Mouse (Mus musculus) embryonic facial prominence, embryonic 14.5 days (tissue): Measurements from ENCODE around the gene Krtap9-1. TPM values are rescaled to one million over a fixed set of nuclear protein-coding genes. Genes with fewer than 3 reads are reported as not detected.
"Not testable (repeated sequence)": the region's sequence is repeated elsewhere in the genome, so short reads cannot be mapped to it uniquely, and the experiment has no call there.

Source experiments
- ATAC-seq: fragments of 200-750 bp; cut with Nextera tagmentation; 2 replicates; pipeline ENCODE4 v1.8.0; 2017; ENCODE audit warnings: low read depth, moderate number of reproducible peaks, moderate TSS enrichment
- DNase-seq: peaks from one replicate; pipeline ENCODE4 v3.0.0-alpha.2; 2015; ENCODE audit warnings: low spot score
- H3K27ac ChIP-seq: fragments of 300-500 bp; sonication (generic); replicated peaks from 2 replicates; pipeline ENCODE4 v1.5.1; 2014; ENCODE audit warnings: low read depth, mild to moderate bottlenecking, low read length, moderate library complexity
- H3K27me3 ChIP-seq: fragments of 300-500 bp; sonication (generic); replicated peaks from 2 replicates; pipeline ENCODE4 v1.6.1; 2014; ENCODE audit warnings: low read length; ENCODE audit not compliant: control insufficient read depth, insufficient read depth
- H3K36me3 ChIP-seq: fragments of 300-500 bp; sonication (generic); 2 replicates; pipeline ENCODE4 v1.6.1; 2014; ENCODE audit warnings: low read length, mixed read lengths; ENCODE audit not compliant: control insufficient read depth, insufficient read depth
- H3K4me1 ChIP-seq: fragments of 300-500 bp; sonication (generic); 2 replicates; pipeline ENCODE4 v1.6.1; 2014; ENCODE audit warnings: antibody characterized with exemption, low read length; ENCODE audit not compliant: control insufficient read depth, insufficient read depth
- H3K4me2 ChIP-seq: fragments of 300-500 bp; sonication (generic); 2 replicates; pipeline ENCODE4 v1.6.1; 2014; ENCODE audit warnings: low read depth, mild to moderate bottlenecking, low read length, moderate library complexity, mixed read lengths
- H3K4me3 ChIP-seq: fragments of 300-500 bp; sonication (generic); 2 replicates; pipeline ENCODE4 v1.5.1; 2014; ENCODE audit warnings: low read depth, mild to moderate bottlenecking, low read length
- H3K9ac ChIP-seq: fragments of 300-500 bp; sonication (generic); 2 replicates; pipeline ENCODE4 v1.6.1; 2014; ENCODE audit warnings: low read depth, mild to moderate bottlenecking, low read length, moderate library complexity, mixed read lengths
- H3K9me3 ChIP-seq: fragments of 300-500 bp; sonication (generic); 2 replicates; pipeline ENCODE4 v1.6.1; 2016; ENCODE audit warnings: low read length; ENCODE audit not compliant: control insufficient read depth
- WGBS: fragments of 180-500 bp; shearing (Covaris S2); extraction: QIAGEN DNeasy Blood & Tissue Kit; methylation state at CpG from one replicate; pipeline ENCODE4 v1.1.7; 2014; 5-methylcytosine and 5-hydroxymethylcytosine counted together
- polyA plus RNA-seq: library from polyadenylated mRNA; unstranded; fragments of >200 nt; fragmentation: Nextera tagmentation; extraction: Ambion mirVana; gene quantifications from 2 replicates; pipeline ENCODE4 v1.2.1, GENCODE M21; 2014

The Krtap9-1 gene
- not detected in 2 replicates for polyA plus RNA-seq

DNA sequence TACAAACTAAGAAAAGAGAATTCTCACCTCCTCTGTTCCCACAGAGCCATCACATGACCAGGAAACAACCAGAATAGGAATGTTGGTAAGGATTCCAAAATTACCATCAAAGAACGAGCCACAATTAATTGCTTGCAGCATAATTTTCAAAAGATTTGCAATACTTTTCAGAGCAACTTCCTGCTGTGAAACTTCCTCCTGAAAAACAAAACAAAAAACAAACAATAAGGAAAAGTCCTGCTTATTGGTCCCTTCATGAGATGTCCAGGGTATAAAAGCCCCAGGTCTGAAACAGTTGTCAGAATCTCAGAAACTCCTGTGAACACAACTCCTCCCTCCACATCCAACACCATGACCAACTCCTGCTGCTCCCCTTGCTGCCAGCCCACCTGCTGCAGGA is at the start of gene Krtap9-1:
Gene Krtap9-1 (plus strand): TSS at position 301 of the 400 bp plus-strand sequence.
- H3K4me2 ChIP-seq, ATAC-seq, H3K4me3 ChIP-seq, H3K9ac ChIP-seq, H3K4me1 ChIP-seq, H3K9me3 ChIP-seq, H3K36me3 ChIP-seq, H3K27me3 ChIP-seq, DNase-seq, H3K27ac ChIP-seq: not testable (repeated sequence)
- 50% methylated on average over 1 of the region's 1 CpGs for WGBS

DNA sequence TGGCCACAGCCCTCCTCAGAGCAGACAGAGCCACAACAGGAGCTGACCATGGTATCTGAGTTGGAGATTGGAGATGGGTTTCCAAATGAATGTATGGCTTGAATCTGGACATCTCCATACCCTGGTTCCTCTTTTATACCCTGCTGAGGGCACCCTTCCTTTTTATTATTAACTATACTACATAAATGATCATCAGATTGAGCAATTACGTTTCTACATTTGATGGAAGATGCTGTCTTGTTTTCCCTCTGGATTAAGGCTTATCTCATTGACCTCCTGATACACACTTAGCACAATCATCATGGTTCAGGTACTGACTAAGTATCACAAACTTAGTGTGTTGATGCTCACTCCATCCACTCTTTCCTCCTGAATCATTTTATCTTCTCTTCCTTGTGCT is 35.2 kb upstream of the Krtap9-1 start, which contains the start of gene 2300003K06Rik:
Gene 2300003K06Rik (minus strand): TSS at position 101 of the 400 bp plus-strand sequence.
- no peak within 1 kb of the TSS for H3K4me3 ChIP-seq
- H3K9me3 ChIP-seq = no peaks in the 10 kb centered on the region
- H3K27me3 ChIP-seq = no peaks in the 10 kb centered on the region
- no peaks in the 10 kb centered on the region for H3K36me3 ChIP-seq
- no peaks in the 10 kb centered on the region for H3K4me1 ChIP-seq
- no peak within 1 kb of the TSS for H3K27ac ChIP-seq
- no peak for DNase-seq
- no peak within 1 kb of the TSS for H3K4me2 ChIP-seq
- no peak within 1 kb of the TSS for H3K9ac ChIP-seq
- WGBS = 81% methylated on average over 1 of the region's 1 CpGs
- ATAC-seq = no peak

DNA sequence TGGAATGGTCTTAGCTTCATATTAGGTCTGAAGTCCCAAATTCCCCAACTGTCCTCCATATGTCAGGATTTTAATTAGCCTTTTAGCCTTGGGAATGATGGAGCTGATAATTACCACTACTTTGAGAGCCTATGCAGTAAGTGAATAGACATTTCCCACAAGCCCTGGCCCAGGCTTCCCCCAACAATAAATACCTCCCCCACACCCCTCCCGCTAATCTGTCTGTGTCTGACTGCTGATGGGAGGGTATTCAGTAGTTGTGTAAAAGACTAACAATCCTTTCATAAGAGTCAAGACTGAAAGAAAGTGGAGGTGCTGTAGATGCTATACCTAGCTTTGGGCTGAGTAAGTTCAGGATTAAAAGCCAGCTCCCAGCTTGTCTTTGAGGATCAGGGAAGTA is 31.0 kb upstream of the Krtap9-1 start:
- Histone ChIP-seq H3K4me1 (no peaks in the 10 kb centered on the region), H3K4me2 (no peak overlapping the region), H3K36me3 (no peaks in the 10 kb centered on the region), H3K4me3 (no peak overlapping the region), H3K27ac (no peak overlapping the region), H3K9ac (no peak overlapping the region), H3K9me3 (no peaks in the 10 kb centered on the region), H3K27me3 (no peaks in the 10 kb centered on the region)
- WGBS = 66% methylated on average over 1 of the region's 1 CpGs
- DNase-seq (no peak), ATAC-seq (no peak)

DNA sequence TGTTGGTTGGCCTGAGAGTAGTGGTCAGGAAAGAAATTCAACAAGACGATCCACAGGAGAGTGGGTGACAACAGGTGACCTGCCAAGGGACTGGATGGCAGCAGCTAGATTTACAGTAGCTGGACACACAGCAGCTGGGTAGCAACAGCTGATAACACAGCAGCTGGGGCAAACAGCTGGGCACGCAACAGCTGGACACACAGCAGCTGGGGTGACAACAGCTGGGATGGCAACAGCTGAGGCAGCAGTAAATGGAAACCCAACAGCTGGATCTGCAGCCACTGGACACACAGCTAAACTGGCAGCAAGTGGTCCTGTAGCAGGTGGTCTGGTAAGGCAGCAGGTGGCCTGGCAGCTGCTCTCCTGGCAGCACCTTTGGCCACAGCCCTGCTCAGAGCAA is 26.4 kb upstream of the Krtap9-1 start:
- H3K9me3 ChIP-seq = no peaks in the 10 kb centered on the region
- no peaks in the 10 kb centered on the region for H3K27me3 ChIP-seq
- H3K4me2 ChIP-seq = no peak overlapping the region
- ATAC-seq (no peak), DNase-seq (no peak)
- H3K4me3 ChIP-seq = no peak overlapping the region
- H3K27ac ChIP-seq = no peak overlapping the region
- no peaks in the 10 kb centered on the region for H3K4me1 ChIP-seq
- 87% methylated on average over 2 of the region's 2 CpGs for WGBS
- H3K36me3 ChIP-seq = no peaks in the 10 kb centered on the region
- H3K9ac ChIP-seq = no peak overlapping the region

DNA sequence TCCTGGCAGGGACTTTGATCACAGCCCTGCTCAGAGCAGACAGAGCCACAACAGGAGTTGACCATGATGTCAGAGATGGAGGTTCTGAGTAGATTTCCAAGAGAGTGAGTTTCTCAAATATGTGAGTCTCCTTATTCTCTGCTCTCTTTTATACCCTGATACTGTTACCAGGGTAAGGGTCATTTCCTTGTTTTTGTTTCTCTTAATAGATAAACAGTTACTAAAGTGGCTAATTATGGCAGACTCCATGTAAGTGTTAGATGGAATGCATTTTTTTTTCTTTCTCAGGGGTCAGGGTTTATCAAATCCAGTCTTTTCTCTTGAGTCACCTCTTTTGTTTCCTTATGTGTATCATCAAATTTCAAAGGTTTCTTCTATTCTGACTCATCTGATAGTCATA is 21.7 kb upstream of the Krtap9-1 start, which contains the start of gene Krtap4-16:
Gene Krtap4-16 (minus strand): TSS at position 101 of the 400 bp plus-strand sequence.
- H3K27me3 ChIP-seq = no peaks in the 10 kb centered on the region
- no peak within 1 kb of the TSS for H3K9ac ChIP-seq
- DNase-seq (no peak), ATAC-seq (no peak)
- no peaks in the 10 kb centered on the region for H3K9me3 ChIP-seq
- H3K4me1 ChIP-seq = no peaks in the 10 kb centered on the region
- H3K4me3 ChIP-seq = no peak within 1 kb of the TSS
- H3K36me3 ChIP-seq = no peaks in the 10 kb centered on the region
- H3K27ac ChIP-seq = no peak within 1 kb of the TSS
- no peak within 1 kb of the TSS for H3K4me2 ChIP-seq

DNA sequence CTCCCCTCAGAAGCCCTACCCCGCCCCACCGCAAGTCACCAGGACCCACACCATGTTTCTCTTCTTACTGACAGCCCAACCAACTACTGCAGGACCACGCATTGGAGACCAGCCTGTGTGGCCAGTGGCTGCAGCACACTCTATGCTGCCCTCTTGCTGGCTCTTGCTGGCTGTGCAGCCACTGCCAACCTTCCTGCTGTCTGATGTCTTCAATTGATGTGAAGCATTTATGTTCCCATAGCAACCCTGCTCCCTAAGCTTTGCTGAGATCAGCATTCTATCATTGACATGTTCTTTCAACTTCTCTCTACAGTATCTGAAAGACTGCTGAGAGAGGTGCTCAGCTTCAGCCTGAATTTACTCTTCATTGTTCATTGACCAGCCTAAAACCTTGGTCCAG is 19.1 kb upstream of the Krtap9-1 start:
- no peak overlapping the region for H3K4me2 ChIP-seq
- WGBS = 53% methylated on average over 3 of the region's 3 CpGs
- no peak for ATAC-seq
- DNase-seq = peak; percentile 13
- no peaks in the 10 kb centered on the region for H3K4me1 ChIP-seq
- H3K27ac ChIP-seq = no peak overlapping the region
- H3K9ac ChIP-seq = no peak overlapping the region
- no peak overlapping the region for H3K4me3 ChIP-seq
- H3K9me3 ChIP-seq = no peaks in the 10 kb centered on the region
- no peaks in the 10 kb centered on the region for H3K27me3 ChIP-seq
- H3K36me3 ChIP-seq = no peaks in the 10 kb centered on the region

DNA sequence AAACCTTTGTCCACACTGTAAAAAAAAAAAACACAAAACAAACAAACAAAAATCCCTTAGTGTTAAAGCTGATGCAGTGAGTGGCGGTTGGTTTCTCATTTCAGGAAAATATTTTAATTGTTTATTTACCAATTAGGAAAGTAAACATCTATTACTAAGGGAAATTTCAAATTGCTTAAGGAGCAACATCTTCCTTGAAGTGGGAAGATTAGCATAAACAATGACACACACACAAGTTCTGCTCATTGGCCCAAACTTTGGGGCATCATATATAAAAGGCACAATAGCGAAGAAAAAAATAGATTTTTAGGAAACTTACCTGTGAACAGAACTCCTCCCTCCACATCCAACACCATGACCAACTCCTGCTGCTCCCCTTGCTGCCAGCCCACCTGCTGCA is 15.6 kb upstream of the Krtap9-1 start, which contains the start of gene Gm11568:
Gene Gm11568 (plus strand): TSS at position 301 of the 400 bp plus-strand sequence.
- no peak within 1 kb of the TSS for H3K27ac ChIP-seq
- no peaks in the 10 kb centered on the region for H3K4me1 ChIP-seq
- no peaks in the 10 kb centered on the region for H3K27me3 ChIP-seq
- H3K4me3 ChIP-seq = no peak within 1 kb of the TSS
- H3K9ac ChIP-seq = no peak within 1 kb of the TSS
- H3K9me3 ChIP-seq = no peaks in the 10 kb centered on the region
- no peak within 1 kb of the TSS for H3K4me2 ChIP-seq
- ATAC-seq (no peak), DNase-seq (no peak)
- H3K36me3 ChIP-seq = no peaks in the 10 kb centered on the region
- WGBS = 82% methylated on average over 2 of the region's 2 CpGs

DNA sequence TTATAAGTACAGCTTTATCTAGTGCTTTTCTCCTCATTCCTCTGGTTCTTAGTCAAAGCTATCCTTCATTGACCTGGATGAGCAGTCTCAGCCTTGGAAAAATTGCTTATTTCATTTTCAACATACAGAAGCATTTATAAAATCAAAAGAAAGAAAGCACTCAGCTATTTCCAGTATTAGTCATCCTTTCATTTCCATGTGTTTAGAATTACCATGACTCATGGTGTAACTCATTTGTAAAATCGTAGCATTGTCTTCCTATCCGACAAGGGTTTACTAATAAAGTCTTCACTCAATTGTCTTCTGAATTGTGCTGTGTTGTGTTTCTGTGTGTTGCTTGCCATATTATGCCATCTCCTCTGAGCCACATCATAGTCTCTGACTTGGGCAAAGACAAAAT is 14.4 kb upstream of the Krtap9-1 start:
- no peaks in the 10 kb centered on the region for H3K27me3 ChIP-seq
- no peak overlapping the region for H3K27ac ChIP-seq
- H3K4me2 ChIP-seq = no peak overlapping the region
- DNase-seq (no peak), ATAC-seq (no peak)
- H3K9me3 ChIP-seq = no peaks in the 10 kb centered on the region
- H3K4me3 ChIP-seq = no peak overlapping the region
- no peaks in the 10 kb centered on the region for H3K36me3 ChIP-seq
- 71% methylated on average over 2 of the region's 2 CpGs for WGBS
- no peak overlapping the region for H3K9ac ChIP-seq
- no peaks in the 10 kb centered on the region for H3K4me1 ChIP-seq

DNA sequence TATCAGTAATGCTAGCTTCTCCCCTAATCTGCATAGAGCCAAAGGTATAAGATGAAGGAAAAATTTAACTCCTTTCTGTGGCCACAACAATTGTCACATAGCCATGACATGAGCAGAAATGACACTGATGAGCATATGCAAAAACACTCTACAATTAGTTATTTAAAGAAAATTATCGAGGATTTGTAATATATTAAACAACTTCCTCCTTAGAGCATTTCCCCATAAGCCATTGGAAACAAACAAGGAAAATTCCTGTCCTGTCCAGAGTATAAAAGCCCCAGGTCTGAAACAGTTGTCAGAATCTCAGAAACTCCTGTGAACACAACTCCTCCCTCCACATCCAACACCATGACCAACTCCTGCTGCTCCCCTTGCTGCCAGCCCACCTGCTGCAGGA is 9.0 kb upstream of the Krtap9-1 start, which contains the start of gene Gm11559:
Gene Gm11559 (plus strand): TSS at position 301 of the 400 bp plus-strand sequence.
- H3K36me3 ChIP-seq, H3K9me3 ChIP-seq, H3K27me3 ChIP-seq, DNase-seq, H3K27ac ChIP-seq, H3K4me3 ChIP-seq, H3K4me1 ChIP-seq, H3K4me2 ChIP-seq, H3K9ac ChIP-seq, ATAC-seq: not testable (repeated sequence)
- 68% methylated on average over 1 of the region's 1 CpGs for WGBS
